Mouse (Mus musculus) heart, adult 18-20 months (tissue): ENCODE data around the gene Mcrs1. TPM values are rescaled to one million over a fixed set of nuclear protein-coding genes. Genes with fewer than 3 reads are reported as not detected.
"Not testable (repeated sequence)": the region's sequence is repeated elsewhere in the genome, so short reads cannot be mapped to it uniquely, and the experiment has no call there.

Experiments
- DNase-seq, 2 experiments: peaks; one replicate each; pipeline ENCODE4 v3.0.0; 2021 to 2022; ENCODE audit warnings: mixed read lengths in 1 of 2
- total RNA-seq, 2 experiments: library from RNA; stranded (reverse); gene quantifications; 2 replicates each; pipeline ENCODE4 v1.2.3; 2021

Mcrs1 gene
- total RNA-seq, 2 experiments from 2014 or later: 37.3 to 40.1 TPM

- no peak for DNase-seq
These were observed 817 bp upstream of the Mcrs1 start for GRCm38 (mm10) chr15:99252381-99253174.

GRCm38 (mm10) chr15:99251111-99251510, 650 bp downstream of the Mcrs1 start:
- DNase-seq: peak; percentile 24 to 55

GRCm38 (mm10) chr15:99249938-99250337, 1.8 kb downstream of the Mcrs1 start:
- no peak for DNase-seq

GRCm38 (mm10) chr15:99248972-99249371, 2.8 kb downstream of the Mcrs1 start:
- peak; percentile 66 to 83 for DNase-seq

GRCm38 (mm10) chr15:99246736-99247135, 5.0 kb downstream of the Mcrs1 start:
- DNase-seq: not testable (repeated sequence)

- DNase-seq: no peak
These were observed 9.7 kb downstream of the Mcrs1 start for GRCm38 (mm10) chr15:99242045-99242444.

- no peak for DNase-seq
These were observed 10.5 kb downstream of the Mcrs1 start for GRCm38 (mm10) chr15:99241249-99241648.

- DNase-seq: no peak
These were observed 11.6 kb downstream of the Mcrs1 start for GRCm38 (mm10) chr15:99240129-99240528.

- no peak for DNase-seq
These were observed 13.8 kb downstream of the Mcrs1 start for GRCm38 (mm10) chr15:99238006-99238405.

- no peak for DNase-seq
These were observed 17.3 kb downstream of the Mcrs1 start for GRCm38 (mm10) chr15:99234326-99235010.

GRCm38 (mm10) chr15:99233719-99234118, 18.0 kb downstream of the Mcrs1 start:
- no peak for DNase-seq

GRCm38 (mm10) chr15:99231998-99232397, 19.8 kb downstream of the Mcrs1 start:
- DNase-seq: no peak

- DNase-seq: no peak
These were observed 25.7 kb downstream of the Mcrs1 start for GRCm38 (mm10) chr15:99226090-99226489.

- peak in 1 of 2 experiments; percentile 22 for DNase-seq
These were observed 26.5 kb downstream of the Mcrs1 start for GRCm38 (mm10) chr15:99225081-99225810.

GRCm38 (mm10) chr15:99224208-99224911, 27.4 kb downstream of the Mcrs1 start, which contains the start of gene Kcnh3:
Kcnh3 (plus strand) TSS chr15:99224861.
- DNase-seq: peak; percentile 42 to 53

GRCm38 (mm10) chr15:99223585-99224207, 28.1 kb downstream of the Mcrs1 start:
- DNase-seq: peak; percentile 42 to 54

GRCm38 (mm10) chr15:99222794-99223584, 28.8 kb downstream of the Mcrs1 start:
- DNase-seq: no peak

- DNase-seq: no peak
These were observed 30.3 kb downstream of the Mcrs1 start for GRCm38 (mm10) chr15:99221315-99221952.

- no peak for DNase-seq
These were observed 34.1 kb downstream of the Mcrs1 start for GRCm38 (mm10) chr15:99217630-99218029.
